Mouse (Mus musculus): ENCODE data around the gene Shisa6. TPM values are rescaled to one million over a fixed set of nuclear protein-coding genes. Genes with fewer than 3 reads are reported as not detected.

Shisa6 gene
- polyA plus RNA-seq, 1 experiment = not detected

- no peak for TF ChIP-seq GATA1 (IDR thresholded peaks at IDR 0.05; ENCODE audit: low read length)
These were observed 11.4 kb downstream of the Shisa6 start for GRCm38 (mm10) chr11:66514346-66514745.

GRCm38 (mm10) chr11:66500951-66501350 is 24.8 kb downstream of the Shisa6 start:
- TF ChIP-seq GATA1 (IDR thresholded peaks at IDR 0.05; ENCODE audit: low read length) = no peak

- TF ChIP-seq GATA1 (IDR thresholded peaks at IDR 0.05; ENCODE audit: low read length) = no peak
These were observed 26.8 kb downstream of the Shisa6 start for GRCm38 (mm10) chr11:66498857-66499445.

GRCm38 (mm10) chr11:66496235-66496634 is 29.5 kb downstream of the Shisa6 start:
- TF ChIP-seq GATA1 (IDR thresholded peaks at IDR 0.05; ENCODE audit: low read length) = no peak

GRCm38 (mm10) chr11:66494391-66494790 is 31.4 kb downstream of the Shisa6 start:
- TF ChIP-seq GATA1 (IDR thresholded peaks at IDR 0.05; ENCODE audit: low read length) = no peak

- no peak for TF ChIP-seq GATA1 (IDR thresholded peaks at IDR 0.05; ENCODE audit: low read length)
These were observed 38.0 kb downstream of the Shisa6 start for GRCm38 (mm10) chr11:66487765-66488164.

GRCm38 (mm10) chr11:66482501-66482900 is 43.3 kb downstream of the Shisa6 start:
- TF ChIP-seq GATA1 (IDR thresholded peaks at IDR 0.05; ENCODE audit: low read length) = no peak

GRCm38 (mm10) chr11:66442631-66443030 is 83.1 kb downstream of the Shisa6 start:
- TF ChIP-seq GATA1 (IDR thresholded peaks at IDR 0.05; ENCODE audit: low read length) = no peak

- TF ChIP-seq GATA1 (IDR thresholded peaks at IDR 0.05; ENCODE audit: low read length) = no peak
These were observed 99.6 kb downstream of the Shisa6 start for GRCm38 (mm10) chr11:66426129-66426528.

- no peak for TF ChIP-seq GATA1 (IDR thresholded peaks at IDR 0.05; ENCODE audit: low read length)
These were observed 107.5 kb downstream of the Shisa6 start for GRCm38 (mm10) chr11:66418216-66418615.

- TF ChIP-seq GATA1 (IDR thresholded peaks at IDR 0.05; ENCODE audit: low read length) = no peak
These were observed 125.7 kb downstream of the Shisa6 start for GRCm38 (mm10) chr11:66400036-66400435.

GRCm38 (mm10) chr11:66387561-66387960 is 138.2 kb downstream of the Shisa6 start:
- no peak for TF ChIP-seq GATA1 (IDR thresholded peaks at IDR 0.05; ENCODE audit: low read length)

GRCm38 (mm10) chr11:66371796-66372195 is 154.0 kb downstream of the Shisa6 start:
- TF ChIP-seq GATA1 (IDR thresholded peaks at IDR 0.05; ENCODE audit: low read length) = no peak

- no peak for TF ChIP-seq GATA1 (IDR thresholded peaks at IDR 0.05; ENCODE audit: low read length)
These were observed 156.0 kb downstream of the Shisa6 start for GRCm38 (mm10) chr11:66369764-66370163.

GRCm38 (mm10) chr11:66366809-66367685 is 158.7 kb downstream of the Shisa6 start:
- TF ChIP-seq GATA1 (IDR thresholded peaks at IDR 0.05; ENCODE audit: low read length) = no peak

- no peak for TF ChIP-seq GATA1 (IDR thresholded peaks at IDR 0.05; ENCODE audit: low read length)
These were observed 166.0 kb downstream of the Shisa6 start for GRCm38 (mm10) chr11:66359811-66360210.

GRCm38 (mm10) chr11:66344822-66345221 is 180.9 kb downstream of the Shisa6 start:
- TF ChIP-seq GATA1 (IDR thresholded peaks at IDR 0.05; ENCODE audit: low read length) = no peak

All from G1E-ER4 (cell line).